ENCODE assay signal across 8 mouse cellular contexts in the genomic region with DNA sequence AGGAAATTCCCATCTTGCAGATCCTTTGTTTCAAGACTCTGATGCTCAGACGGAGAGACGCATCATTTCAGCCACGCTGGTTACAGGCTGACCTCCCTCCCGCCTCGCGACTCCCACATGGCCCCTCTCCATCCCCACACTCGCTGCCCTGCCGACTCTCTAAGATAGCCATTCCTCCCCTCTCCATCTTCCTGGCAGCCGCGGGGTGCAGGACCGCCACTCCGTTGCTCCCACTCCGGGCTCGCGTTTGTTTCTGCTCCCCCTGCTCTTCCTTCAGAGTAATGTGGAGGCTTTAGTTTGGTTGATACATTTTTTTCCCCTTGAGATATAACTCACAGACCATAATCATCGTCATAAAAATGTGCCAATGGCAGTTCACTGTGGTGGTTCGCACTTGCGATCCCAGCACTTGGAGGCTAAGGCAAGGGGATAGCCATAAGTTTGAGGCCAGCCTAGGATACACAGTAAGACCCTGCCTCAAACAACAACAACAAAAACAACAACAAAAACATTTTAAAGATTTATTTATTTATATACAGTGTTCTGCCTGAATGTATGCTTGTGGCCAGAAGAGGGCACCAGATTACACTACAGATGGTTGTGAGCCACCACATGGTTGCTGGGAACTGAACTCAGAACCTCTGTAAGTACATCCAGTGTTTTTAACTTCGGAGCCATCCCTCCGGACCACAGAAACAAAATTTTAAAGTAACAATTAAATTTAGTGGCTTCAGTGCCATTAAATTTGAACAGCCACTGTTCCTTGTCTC. TPM values are rescaled to one million over a fixed set of nuclear protein-coding genes. Genes with fewer than 3 reads are reported as not detected.
A peak's percentile ranks its signal among the peaks of the same experiment; 100 is the strongest.
DNase-seq lines count a peak whose midpoint lies in the region; ATAC-seq and TF ChIP-seq lines count a peak whose summit lies in the region.
"Had no signal": no experiment of that assay in that cellular context is flagged by ENCODE, and none has a peak within 500 bp of the region (broad histone marks: within the 10 kb centered on the region; RNA-seq: fewer than 3 reads in every experiment).

No protein-coding gene starts in this region.

- 0 out of 2 replicates have a peak, but pooled peaks have one; percentile 7 for TF ChIP-seq CTCF in heart, postnatal 0 days (IDR thresholded peaks at IDR 0.05; ENCODE audit: low read depth)

- 23% methylated on average over 20 of the region's 20 CpGs for WGBS in embryonic facial prominence, embryonic 13.5 days
- 24% methylated on average over 20 of the region's 20 CpGs for WGBS in heart, postnatal 0 days
- 25% methylated on average over 20 of the region's 20 CpGs for WGBS in midbrain, embryonic 16.5 days

- H3K9me3 ChIP-seq in embryonic facial prominence, embryonic 13.5 days, result peaks cover 5% of the 10 kb centered on the region; the same call in 1 of the 2 replicates
- H3K9me3 ChIP-seq in heart, postnatal 0 days (replicated peaks; ENCODE audit: control insufficient read depth, low read length), result peaks cover 5% of the 10 kb centered on the region
- peaks cover 3% of the 10 kb centered on the region; the same call in 1 of the 2 replicates for H3K9me3 ChIP-seq in midbrain, embryonic 16.5 days (replicated peaks; ENCODE audit: control insufficient read depth, low read length, poor library complexity, severe bottlenecking)
- H3K9me3 ChIP-seq: limb, embryonic 15.5 days had no signal

- peaks cover 10% of the 10 kb centered on the region for H3K4me1 ChIP-seq in embryonic facial prominence, embryonic 13.5 days
- no peaks in the 10 kb centered on the region for H3K4me1 ChIP-seq in heart, postnatal 0 days (ENCODE audit: control insufficient read depth, insufficient read depth)
- H3K4me1 ChIP-seq in midbrain, embryonic 16.5 days (ENCODE audit: control insufficient read depth, insufficient read depth, low read length), result peaks cover 4% of the 10 kb centered on the region; the same call in 1 of the 2 replicates

- peak overlapping the region; percentile 33 for H3K4me2 ChIP-seq in embryonic facial prominence, embryonic 13.5 days
- 0 out of 2 replicates have a peak overlapping the region, but pooled peaks have one; percentile 1 for H3K4me2 ChIP-seq in heart, postnatal 0 days (ENCODE audit: low read depth, low read length)
- peak overlapping the region; percentile 17; the same call in 1 of the 2 replicates for H3K4me2 ChIP-seq in midbrain, embryonic 16.5 days (ENCODE audit: low read length)

- no peaks in the 10 kb centered on the region for H3K36me3 ChIP-seq in embryonic facial prominence, embryonic 13.5 days
- no peaks in the 10 kb centered on the region for H3K36me3 ChIP-seq in heart, postnatal 0 days (replicated peaks; ENCODE audit: control insufficient read depth, insufficient read depth, low read length)
- H3K36me3 ChIP-seq in midbrain, embryonic 16.5 days (ENCODE audit: control insufficient read depth, insufficient read depth, low read length), result no peaks in the 10 kb centered on the region
- H3K36me3 ChIP-seq: limb, embryonic 15.5 days had no signal

- peak; percentile 45 for DNase-seq in kidney, postnatal 10 days
- no peak for DNase-seq in kidney, adult 9 months
- no peak for DNase-seq in heart, postnatal 0 days (ENCODE audit: low spot score)
- no peak for DNase-seq in testis, postnatal 10 days (ENCODE audit: low spot score)
- DNase-seq in right cerebral cortex, postnatal 10 days (ENCODE audit: low spot score in 2 of 2), result no peak

- ATAC-seq in embryonic facial prominence, embryonic 13.5 days (ENCODE audit: insufficient number of reproducible peaks, insufficient read depth, low FRiP score, low TSS enrichment, low read depth), result no peak
- ATAC-seq in heart, postnatal 0 days (ENCODE audit: insufficient read depth, low read depth), result peak; percentile 25; the same call in 1 of the 2 replicates
- no peak for ATAC-seq in midbrain, embryonic 16.5 days

- TF ChIP-seq EP300 in heart, postnatal 0 days (IDR thresholded peaks at IDR 0.05; ENCODE audit: low read depth), result no peak

- H3K27ac ChIP-seq in embryonic facial prominence, embryonic 13.5 days, result no peak overlapping the region
- peak overlapping the region; percentile 67 for H3K27ac ChIP-seq in heart, postnatal 0 days (ENCODE audit: low read depth)
- H3K27ac ChIP-seq in midbrain, embryonic 16.5 days (ENCODE audit: low read length), result no peak overlapping the region

- no peak overlapping the region for H3K9ac ChIP-seq in embryonic facial prominence, embryonic 13.5 days
- H3K9ac ChIP-seq in heart, postnatal 0 days (replicated peaks; ENCODE audit: low read depth, low read length), result no peak overlapping the region
- peak overlapping the region; percentile 3; the same call in 1 of the 2 replicates for H3K9ac ChIP-seq in midbrain, embryonic 16.5 days (ENCODE audit: low read depth, low read length)
- H3K9ac ChIP-seq: limb, embryonic 15.5 days had no signal

- no peak overlapping the region for H3K4me3 ChIP-seq in embryonic facial prominence, embryonic 13.5 days
- no peak overlapping the region for H3K4me3 ChIP-seq in heart, postnatal 0 days (ENCODE audit: low read depth, low read length)
- H3K4me3 ChIP-seq in midbrain, embryonic 16.5 days (ENCODE audit: low read depth, low read length), result no peak overlapping the region
- H3K4me3 ChIP-seq: limb, embryonic 15.5 days had no signal

- H3K27me3 ChIP-seq in embryonic facial prominence, embryonic 13.5 days, result peaks cover 35% of the 10 kb centered on the region
- H3K27me3 ChIP-seq in heart, postnatal 0 days (ENCODE audit: control insufficient read depth, insufficient read depth, low read length), result 0 out of 2 replicates have a peak, but pooled peaks cover 10% of the 10 kb centered on the region
- H3K27me3 ChIP-seq in midbrain, embryonic 16.5 days (ENCODE audit: control insufficient read depth, insufficient read depth, low read depth, low read length), result no peaks in the 10 kb centered on the region

RNA-seq across cellular contexts. Expression of gene Uggt1, which starts 11.5 kb away (rescaled TPM):
- 53.8 and 54.4 TPM in 2 replicates for polyA plus RNA-seq in embryonic facial prominence, embryonic 13.5 days (2015; fragmentation: Nextera tagmentation; extraction: Ambion mirVana)
- total RNA-seq in heart, postnatal 0 days (2014; rRNA removed; ENCODE audit: low replicate concordance), result 26.7 and 58.0 TPM in 2 replicates
- 15.4 and 16.0 TPM in 2 replicates for polyA plus RNA-seq in heart, postnatal 0 days (2015; fragmentation: Nextera tagmentation; extraction: Ambion mirVana)
- polyA plus RNA-seq in midbrain, embryonic 16.5 days (2015; fragmentation: Nextera tagmentation; extraction: Ambion mirVana), result 45.3 and 46.6 TPM in 2 replicates

RNA-seq across cellular contexts. Expression of gene Neurl3, which starts 18.4 kb away (rescaled TPM):
- 0.86 and 1.0 TPM in 2 replicates for polyA plus RNA-seq in embryonic facial prominence, embryonic 13.5 days (2015; fragmentation: Nextera tagmentation; extraction: Ambion mirVana)
- 5.7 and 12.9 TPM in 2 replicates for total RNA-seq in heart, postnatal 0 days (2014; rRNA removed; ENCODE audit: low replicate concordance)
- 3.6 and 4.3 TPM in 2 replicates for polyA plus RNA-seq in heart, postnatal 0 days (2015; fragmentation: Nextera tagmentation; extraction: Ambion mirVana)
- polyA plus RNA-seq in midbrain, embryonic 16.5 days (2015; fragmentation: Nextera tagmentation; extraction: Ambion mirVana), result 1.2 and 1.5 TPM in 2 replicates

RNA-seq across cellular contexts. Expression of gene Arid5a, which starts 51.5 kb away (rescaled TPM):
- 6.3 and 7.2 TPM in 2 replicates for polyA plus RNA-seq in embryonic facial prominence, embryonic 13.5 days (2015; fragmentation: Nextera tagmentation; extraction: Ambion mirVana)
- 13.7 and 31.1 TPM in 2 replicates for total RNA-seq in heart, postnatal 0 days (2014; rRNA removed; ENCODE audit: low replicate concordance)
- polyA plus RNA-seq in heart, postnatal 0 days (2015; fragmentation: Nextera tagmentation; extraction: Ambion mirVana), result 6.6 and 8.5 TPM in 2 replicates
- 2.8 and 3.6 TPM in 2 replicates for polyA plus RNA-seq in midbrain, embryonic 16.5 days (2015; fragmentation: Nextera tagmentation; extraction: Ambion mirVana)
